Comparison of ENCODE assay signal across 13 mouse cellular contexts in the genomic region with DNA sequence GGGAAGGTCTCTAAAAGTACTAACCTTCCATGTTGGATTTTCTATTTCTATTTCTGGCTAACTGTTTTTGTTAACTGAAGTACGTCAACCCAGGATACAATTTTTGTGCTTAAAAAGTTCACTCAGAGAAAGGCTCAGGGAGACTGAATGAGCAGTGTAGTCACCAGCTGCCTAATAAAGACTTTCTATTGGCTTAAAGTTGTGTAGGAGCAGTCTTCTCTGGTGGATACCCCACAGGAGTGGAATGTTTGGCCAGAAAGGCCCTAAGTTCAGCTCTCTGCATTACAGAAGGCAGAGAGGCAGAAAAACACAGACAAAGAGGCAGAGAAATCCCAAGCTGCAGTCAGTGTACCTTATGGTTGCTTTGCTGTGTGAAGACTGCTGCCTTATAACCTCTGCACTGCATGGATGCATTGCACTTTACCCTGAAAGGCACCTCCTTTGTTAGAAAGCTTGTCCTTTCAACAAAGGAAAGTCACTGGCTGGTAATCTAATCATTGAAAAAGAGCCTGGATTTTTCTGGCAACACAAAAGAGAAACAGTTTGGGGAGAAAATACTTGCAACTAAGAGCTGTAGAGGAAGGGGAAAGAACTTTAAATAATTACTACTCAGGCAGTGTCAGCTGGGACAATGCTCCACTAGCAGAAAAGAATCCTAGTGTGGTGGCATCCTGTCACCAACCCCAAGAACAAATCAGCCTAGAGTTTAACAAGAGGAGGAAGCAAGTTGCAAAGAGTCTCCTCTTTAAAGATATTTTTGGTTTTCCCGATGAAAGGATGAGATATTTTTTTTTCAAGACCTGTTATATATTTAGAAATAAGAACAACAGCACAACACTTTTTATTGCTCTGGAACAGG.
DNase-seq lines count a peak whose midpoint lies in the region; ATAC-seq and TF ChIP-seq lines count a peak whose summit lies in the region.
"Had no signal": no experiment of that assay in that cellular context is flagged by ENCODE, and none has a peak within 500 bp of the region (broad histone marks: within the 10 kb centered on the region; RNA-seq: fewer than 3 reads in every experiment).

No protein-coding gene starts in this region.

- no peaks in the 10 kb centered on the region for H3K27me3 ChIP-seq in heart, embryonic 12.5 days (replicated peaks)
- no peaks in the 10 kb centered on the region; the same call in 1 of the 2 replicates for H3K27me3 ChIP-seq in embryonic facial prominence, embryonic 14.5 days (replicated peaks; ENCODE audit: control insufficient read depth, insufficient read depth, low read length)
- H3K27me3 ChIP-seq in limb, embryonic 14.5 days (ENCODE audit: control insufficient read depth, insufficient read depth, low read length) = no peaks in the 10 kb centered on the region
- H3K27me3 ChIP-seq: embryonic facial prominence, embryonic 12.5 days; lung, embryonic 15.5 days had no signal

- no peak overlapping the region for H3K9ac ChIP-seq in heart, embryonic 12.5 days
- H3K9ac ChIP-seq in embryonic facial prominence, embryonic 14.5 days (ENCODE audit: low read depth, low read length) = no peak overlapping the region
- H3K9ac ChIP-seq in limb, embryonic 14.5 days (ENCODE audit: low read depth, low read length, severe bottlenecking) = no peak overlapping the region
- H3K9ac ChIP-seq: embryonic facial prominence, embryonic 12.5 days; lung, embryonic 15.5 days had no signal

- DNase-seq in heart, adult 9 months (ENCODE audit: low spot score in 2 of 2) = peak; percentile 26 to 66
- DNase-seq in brain, adult 2 months (ENCODE audit: low read depth, low spot score) = peak; percentile 22
- DNase-seq in embryonic facial prominence, embryonic 14.5 days (ENCODE audit: low spot score) = no peak
- no peak for DNase-seq in limb, embryonic 14.5 days (ENCODE audit: low spot score)
- DNase-seq in liver = no peak
- DNase-seq in c-Kit-positive CD71-positive TER-119-positive erythroid progenitor cells, embryonic 14.5 days (ENCODE audit: low spot score) = no peak
- DNase-seq: thymus, adult 2 months had no signal

- no peak overlapping the region for H3K4me3 ChIP-seq in heart, embryonic 12.5 days
- H3K4me3 ChIP-seq in embryonic facial prominence, embryonic 14.5 days (ENCODE audit: low read depth, low read length) = no peak overlapping the region
- no peak overlapping the region for H3K4me3 ChIP-seq in limb, embryonic 14.5 days (replicated peaks; ENCODE audit: low read length)
- H3K4me3 ChIP-seq: embryonic facial prominence, embryonic 12.5 days; lung, embryonic 15.5 days; myocyte had no signal

- no peaks in the 10 kb centered on the region for H3K9me3 ChIP-seq in heart, embryonic 12.5 days (replicated peaks)
- H3K9me3 ChIP-seq in embryonic facial prominence, embryonic 14.5 days (ENCODE audit: control insufficient read depth, low read length) = no peaks in the 10 kb centered on the region
- H3K9me3 ChIP-seq in limb, embryonic 14.5 days (ENCODE audit: control insufficient read depth, low read length) = no peaks in the 10 kb centered on the region
- H3K9me3 ChIP-seq: embryonic facial prominence, embryonic 12.5 days; lung, embryonic 15.5 days had no signal

- no peaks in the 10 kb centered on the region for H3K36me3 ChIP-seq in heart, embryonic 12.5 days
- H3K36me3 ChIP-seq in embryonic facial prominence, embryonic 14.5 days (ENCODE audit: control insufficient read depth, insufficient read depth, low read length) = no peaks in the 10 kb centered on the region
- H3K36me3 ChIP-seq in limb, embryonic 14.5 days (ENCODE audit: control insufficient read depth, insufficient read depth, low read length) = no peaks in the 10 kb centered on the region
- H3K36me3 ChIP-seq: embryonic facial prominence, embryonic 12.5 days; lung, embryonic 15.5 days had no signal

- H3K27ac ChIP-seq in heart, embryonic 12.5 days (ENCODE audit: poor library complexity, severe bottlenecking) = no peak overlapping the region; the same call in 1 of the 2 replicates
- peak overlapping the region; percentile 48 for H3K27ac ChIP-seq in embryonic facial prominence, embryonic 14.5 days (replicated peaks; ENCODE audit: low read depth, low read length)
- H3K27ac ChIP-seq in limb, embryonic 14.5 days (replicated peaks; ENCODE audit: low read depth, low read length) = peak overlapping the region; percentile 6; the same call in 1 of the 2 replicates
- H3K27ac ChIP-seq: embryonic facial prominence, embryonic 12.5 days; lung, embryonic 15.5 days had no signal

- no peak overlapping the region for H3K4me2 ChIP-seq in heart, embryonic 12.5 days
- no peak overlapping the region for H3K4me2 ChIP-seq in embryonic facial prominence, embryonic 14.5 days (ENCODE audit: low read depth, low read length)
- H3K4me2 ChIP-seq in limb, embryonic 14.5 days (replicated peaks; ENCODE audit: low read depth, low read length, severe bottlenecking) = no peak overlapping the region
- H3K4me2 ChIP-seq: embryonic facial prominence, embryonic 12.5 days; lung, embryonic 15.5 days had no signal

- H3K4me1 ChIP-seq in heart, embryonic 12.5 days (replicated peaks) = peaks cover 13% of the 10 kb centered on the region; the same call in 1 of the 2 replicates
- H3K4me1 ChIP-seq in embryonic facial prominence, embryonic 14.5 days (ENCODE audit: control insufficient read depth, insufficient read depth, low read length) = peaks cover 24% of the 10 kb centered on the region
- peaks cover 10% of the 10 kb centered on the region; the same call in 1 of the 2 replicates for H3K4me1 ChIP-seq in limb, embryonic 14.5 days (ENCODE audit: control insufficient read depth, insufficient read depth, low read length)
- H3K4me1 ChIP-seq: lung, embryonic 15.5 days had no signal

- ATAC-seq in heart, embryonic 12.5 days (ENCODE audit: insufficient number of reproducible peaks, low FRiP score) = no peak
- no peak for ATAC-seq in embryonic facial prominence, embryonic 14.5 days (ENCODE audit: low read depth)
- ATAC-seq in limb, embryonic 14.5 days (ENCODE audit: low FRiP score, low read depth) = no peak
- ATAC-seq in frontal cortex, adult (ENCODE audit: low TSS enrichment) = no peak
- ATAC-seq: intestine, postnatal 0 days had no signal

- no peak for TF ChIP-seq POLR2A in limb, embryonic 14.5 days (IDR thresholded peaks at IDR 0.05; ENCODE audit: borderline replicate concordance, extremely low read depth, insufficient read depth, insufficient read length)

- WGBS in heart, embryonic 12.5 days = 56% methylated on average over 2 of the region's 2 CpGs
- 67% methylated on average over 2 of the region's 2 CpGs for WGBS in embryonic facial prominence, embryonic 14.5 days
- 79% methylated on average over 2 of the region's 2 CpGs for WGBS in limb, embryonic 14.5 days

Comparison
In these comparisons a context has a peak if more than half of its experiments do, and no peak if none do; other contexts are left out.
1. DNase-seq: peak in heart, adult 9 months (2 of 2) and brain, adult 2 months (single experiment); none in embryonic facial prominence, embryonic 14.5 days (single experiment), limb, embryonic 14.5 days (single experiment), liver (single experiment) and c-Kit-positive CD71-positive TER-119-positive erythroid progenitor cells, embryonic 14.5 days (single experiment).